In genomic region chr16:95615579-95615978, GRCm38 (mm10) we compare ENCODE assay signal across 8 mouse cellular contexts. TPM values are rescaled to one million over a fixed set of nuclear protein-coding genes. Genes with fewer than 3 reads are reported as not detected.
A peak's percentile ranks its signal among the peaks of the same experiment; 100 is the strongest.
DNase-seq lines count a peak whose midpoint lies in the region; ATAC-seq and TF ChIP-seq lines count a peak whose summit lies in the region.

No protein-coding gene starts in this region.

- TF ChIP-seq CTCF in C2C12 (IDR thresholded peaks at IDR 0.05; ENCODE audit: control insufficient read depth, insufficient read depth, insufficient read length) = peak; percentile 32

- no peak overlapping the region for H3ac ChIP-seq in C2C12 (ENCODE audit: control insufficient read depth, insufficient read length, low read depth)

- WGBS in hindbrain, embryonic 10.5 days = 38% methylated on average over 6 of the region's 6 CpGs
- 38% methylated on average over 6 of the region's 6 CpGs for WGBS in hindbrain, embryonic 12.5 days

- H3K36me3 ChIP-seq in hindbrain, embryonic 10.5 days = no peaks in the 10 kb centered on the region
- no peaks in the 10 kb centered on the region for H3K36me3 ChIP-seq in hindbrain, embryonic 12.5 days
- no peaks in the 10 kb centered on the region for H3K36me3 ChIP-seq in C2C12 (ENCODE audit: control insufficient read depth, insufficient read depth)

- no peak for ATAC-seq in hindbrain, embryonic 12.5 days (ENCODE audit: low FRiP score)

- H3K27me3 ChIP-seq in hindbrain, embryonic 10.5 days (ENCODE audit: insufficient read depth, poor library complexity, severe bottlenecking) = no peaks in the 10 kb centered on the region
- H3K27me3 ChIP-seq in hindbrain, embryonic 12.5 days = no peaks in the 10 kb centered on the region
- no peaks in the 10 kb centered on the region for H3K27me3 ChIP-seq in C2C12 (ENCODE audit: control insufficient read depth, insufficient read depth, insufficient read length)

- DNase-seq in hindbrain, embryonic 10.5 days (ENCODE audit: low spot score) = peak; percentile 38
- DNase-seq in R1 (ENCODE audit: low read depth, low spot score) = peak; percentile 75
- DNase-seq in embryo, embryonic 9.5 days (ENCODE audit: extremely low spot score) = peak; percentile 38
- peak; percentile 7 for DNase-seq in lung, postnatal 25 days (ENCODE audit: low spot score)
- DNase-seq in thymus, postnatal 25 days = peak; percentile 69
- no peak for DNase-seq in left cerebral cortex, postnatal 14 days (ENCODE audit: low spot score in 2 of 2)

- no peak overlapping the region for H3K27ac ChIP-seq in hindbrain, embryonic 10.5 days
- no peak overlapping the region for H3K27ac ChIP-seq in hindbrain, embryonic 12.5 days

- H3K4me1 ChIP-seq in hindbrain, embryonic 10.5 days (replicated peaks) = 0 out of 2 replicates have a peak, but pooled peaks cover 6% of the 10 kb centered on the region
- peaks cover 5% of the 10 kb centered on the region; the same call in 1 of the 2 replicates for H3K4me1 ChIP-seq in hindbrain, embryonic 12.5 days

- no peaks in the 10 kb centered on the region for H3K79me2 ChIP-seq in C2C12 (ENCODE audit: control insufficient read depth, insufficient read depth)

- intact Hi-C loops in left cerebral cortex, postnatal 14 days (cut with DNase I) = no loop called here

- no peak overlapping the region for H3K9ac ChIP-seq in hindbrain, embryonic 12.5 days

- H3K79me3 ChIP-seq in C2C12 (ENCODE audit: low read depth) = no peaks in the 10 kb centered on the region

- no peak overlapping the region for H3K4me2 ChIP-seq in hindbrain, embryonic 12.5 days (replicated peaks)

- H3K9me3 ChIP-seq in hindbrain, embryonic 10.5 days = no peaks in the 10 kb centered on the region
- no peaks in the 10 kb centered on the region; the same call in 1 of the 2 replicates for H3K9me3 ChIP-seq in hindbrain, embryonic 12.5 days (replicated peaks)

- H3K4me3 ChIP-seq in hindbrain, embryonic 10.5 days = no peak overlapping the region
- no peak overlapping the region for H3K4me3 ChIP-seq in hindbrain, embryonic 12.5 days
- H3K4me3 ChIP-seq in C2C12 (ENCODE audit: insufficient read depth, poor library complexity, severe bottlenecking) = no peak overlapping the region

TF ChIP-seq in C2C12, 6 proteins besides CTCF, POLR2A, EP300 and RAD21:
- no peak for TF ChIP-seq FOSL1 (IDR thresholded peaks at IDR 0.05; ENCODE audit: insufficient read depth, low read length, poor library complexity, severe bottlenecking)
- no peak for TF ChIP-seq MYOG (IDR thresholded peaks at IDR 0.05; ENCODE audit: control insufficient read depth, extremely low read depth, insufficient read length)
- TF ChIP-seq CEBPB (IDR thresholded peaks at IDR 0.05; ENCODE audit: low read depth) = no peak
- TF ChIP-seq MAX (IDR thresholded peaks at IDR 0.05) = no peak
- no peak for TF ChIP-seq USF1 (IDR thresholded peaks at IDR 0.05; ENCODE audit: low read depth)
- TF ChIP-seq MYOD1 (IDR thresholded peaks at IDR 0.05; ENCODE audit: control insufficient read depth, insufficient read length, low read depth) = no peak

RNA-seq across cellular contexts. Expression of gene Erg, which starts 29.2 kb away (rescaled TPM):
- polyA plus RNA-seq in hindbrain, embryonic 10.5 days (2016; fragmentation: Nextera tagmentation; extraction: Ambion mirVana) = 2.1 and 2.2 TPM in 2 replicates
- 7.3 and 7.8 TPM in 2 replicates for polyA plus RNA-seq in hindbrain, embryonic 12.5 days (2016; fragmentation: Nextera tagmentation; extraction: Ambion mirVana)
- 0.05 TPM for polyA plus RNA-seq in C2C12 (2012; fragmentation: generic; extraction: Trizol)
- 1 to 10 TPM; 8.4 to 8.8 TPM for total RNA-seq in left cerebral cortex, postnatal 14 days (2021)

Comparison
In these comparisons a context has a peak if more than half of its experiments do, and no peak if none do; other contexts are left out.
1. DNase-seq: peak in hindbrain, embryonic 10.5 days (single experiment), R1 (single experiment), embryo, embryonic 9.5 days (single experiment), lung, postnatal 25 days (single experiment) and thymus, postnatal 25 days (single experiment); none in left cerebral cortex, postnatal 14 days (0 of 2).